Mouse (Mus musculus) CH12F3 (cell line): Measurements from ENCODE around the gene Fxyd3.

ENCODE experiments used
- in situ Hi-C: fragments of 300-500 bp; cut with MboI; formaldehyde crosslinking; loops from 2 replicates; pipeline ENCODE4 v1.14.3; 2020; ENCODE audit warnings: low sequenced_read_pairs

The Fxyd3 gene

GRCm38 (mm10) chr7:31099612-31099982, 23.1 kb upstream of the Fxyd3 start:
- in situ Hi-C loops = loop anchor here (5.0 to 10.0 kb wide), 2 partner anchors 37 to 125 kb away; partner anchors contain the start of genes Fam187b and Lsr

DNA sequence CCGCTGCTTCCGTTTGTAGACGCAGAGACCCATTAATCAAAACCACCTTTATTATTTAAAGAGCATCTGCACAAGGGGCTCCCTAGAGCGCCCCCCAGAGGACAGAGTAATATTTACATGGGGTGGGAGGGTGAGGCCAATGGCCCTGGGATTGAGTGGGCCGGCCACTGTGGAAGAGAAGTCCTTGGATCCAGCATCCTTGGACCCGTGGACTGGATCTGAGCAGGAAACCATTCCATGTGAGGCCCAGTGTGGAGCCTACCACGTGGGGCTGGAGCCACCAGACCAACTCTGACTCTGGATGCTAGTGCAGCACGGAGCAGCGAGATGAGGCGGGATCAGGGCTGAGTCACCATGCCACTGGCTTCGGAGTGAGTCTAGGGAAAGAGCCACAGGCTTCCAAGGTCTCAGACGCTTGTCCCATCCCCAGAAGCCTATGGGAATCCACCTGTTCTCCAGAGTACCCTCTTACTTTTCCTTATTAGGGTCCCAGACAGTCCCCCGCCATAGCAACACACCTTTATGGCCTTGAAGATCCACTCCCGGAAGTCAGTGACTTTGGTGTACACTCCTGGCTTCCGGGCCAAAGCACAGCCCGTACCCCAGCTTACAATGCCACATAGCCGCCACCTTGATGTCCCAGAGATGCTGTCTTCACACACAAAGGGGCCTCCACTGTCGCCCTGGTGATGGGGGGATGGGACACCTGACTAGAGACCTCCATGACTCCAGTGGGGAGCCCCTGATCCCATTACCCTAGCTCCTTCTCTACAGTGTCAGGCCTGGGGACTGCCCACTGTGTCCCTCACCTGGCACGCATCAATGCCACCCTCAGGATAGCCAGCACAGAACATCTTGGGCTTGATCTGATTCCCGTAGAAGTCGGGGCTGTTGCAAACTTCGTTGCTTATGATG, 22.4 kb upstream of the Fxyd3 start:
- in situ Hi-C loops = loop anchor here (5.0 to 10.0 kb wide), 2 partner anchors 37 to 124 kb away; partner anchors contain the start of genes Fam187b and Lsr

DNA sequence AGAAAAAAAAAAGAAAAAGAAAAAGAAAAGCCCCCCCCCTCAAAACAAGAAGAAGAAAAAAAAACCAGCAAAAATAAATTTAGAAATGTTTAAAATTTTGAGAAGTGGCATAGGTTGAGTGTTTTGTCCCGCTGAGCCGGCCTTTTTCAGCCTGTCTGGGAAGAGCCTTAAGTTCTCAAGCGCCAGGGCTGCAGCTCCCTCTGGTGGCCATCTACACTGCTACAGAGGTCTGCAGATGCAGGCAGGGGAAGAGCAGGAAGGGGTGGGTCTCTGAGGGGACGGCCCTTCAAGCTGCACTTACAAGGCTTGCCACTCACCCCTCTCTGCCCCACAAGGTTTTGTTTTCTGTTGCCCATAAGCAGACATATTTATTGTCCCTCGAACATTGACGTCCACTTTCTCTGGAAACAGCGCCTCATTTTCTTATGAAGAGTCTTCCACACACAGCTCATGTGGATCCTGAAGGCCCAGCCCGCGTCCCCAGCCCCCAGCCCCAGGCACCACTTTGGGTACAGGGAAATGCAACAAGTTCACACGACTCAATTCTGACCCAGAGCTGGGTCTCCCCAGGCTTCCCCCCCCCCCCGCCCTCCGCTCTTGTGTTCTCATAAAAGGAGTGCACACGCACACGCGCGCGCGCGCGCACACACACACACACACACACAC, 21.2 kb upstream of the Fxyd3 start:
- in situ Hi-C loops = loop anchor here (5.0 to 10.0 kb wide), 2 partner anchors 35 to 123 kb away; partner anchors contain the start of genes Fam187b and Lsr

- in situ Hi-C loops = loop anchor here (5.0 to 10.0 kb wide), 2 partner anchors 35 to 122 kb away; partner anchors contain the start of genes Fam187b and Lsr
Observed at GRCm38 (mm10) chr7:31096892-31097564, 20.5 kb upstream of the Fxyd3 start.

GRCm38 (mm10) chr7:31094774-31095501, 18.4 kb upstream of the Fxyd3 start:
- in situ Hi-C loops = loop anchor here (5.0 to 10.0 kb wide), 2 partner anchors 33 to 120 kb away; partner anchors contain the start of genes Fam187b and Lsr

GRCm38 (mm10) chr7:31089721-31090120, 13.2 kb upstream of the Fxyd3 start:
- in situ Hi-C loops = loop anchor here (10.0 kb wide), 1 partner anchor 115 kb away; the partner anchor contains the start of genes Fam187b and Lsr

DNA sequence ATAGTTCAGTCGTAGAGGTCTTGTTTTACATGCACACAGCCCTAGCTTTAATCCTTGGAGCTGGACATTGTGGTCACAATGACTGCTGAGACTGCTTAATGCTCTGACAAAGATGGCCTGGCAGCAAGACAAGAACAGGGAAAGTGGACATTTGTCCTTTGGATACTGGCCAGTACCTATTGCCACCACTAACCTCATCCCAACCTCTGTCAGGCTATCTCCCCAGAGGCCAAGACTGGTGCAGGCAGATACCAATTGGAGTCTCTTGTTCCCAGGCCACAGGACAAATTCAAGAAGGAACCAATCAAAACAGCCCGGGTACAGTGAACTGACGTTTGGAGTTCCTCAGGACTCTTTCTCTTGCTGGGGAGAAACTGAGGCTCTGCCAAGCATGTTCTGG, 11.7 kb upstream of the Fxyd3 start:
- in situ Hi-C loops = no loop called here

GRCm38 (mm10) chr7:31087262-31087661, 10.8 kb upstream of the Fxyd3 start:
- in situ Hi-C loops = no loop called here

GRCm38 (mm10) chr7:31086175-31086755, 9.8 kb upstream of the Fxyd3 start:
- in situ Hi-C loops = no loop called here

GRCm38 (mm10) chr7:31085171-31085570, 8.7 kb upstream of the Fxyd3 start:
- in situ Hi-C loops = no loop called here

DNA sequence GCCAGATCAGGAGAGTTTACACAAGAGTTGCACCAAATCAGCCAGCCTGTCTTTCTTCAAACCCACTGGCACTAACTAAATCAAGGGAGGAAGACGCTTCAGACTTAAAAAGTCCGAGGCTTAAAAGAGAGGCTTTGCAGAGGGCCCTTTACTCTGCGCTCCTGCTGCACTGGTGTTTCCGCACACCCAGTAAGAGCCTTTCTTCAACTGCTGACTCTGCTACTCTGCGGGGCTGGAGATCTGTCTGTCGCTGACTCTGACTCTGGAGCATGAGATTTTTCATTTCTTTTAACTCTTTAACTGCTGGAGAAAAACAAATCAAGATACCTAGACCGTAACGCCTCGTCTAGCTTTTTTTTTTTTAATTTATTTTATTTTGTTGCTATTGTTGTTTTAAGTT, 7.6 kb upstream of the Fxyd3 start:
- in situ Hi-C loops = no loop called here

- in situ Hi-C loops = no loop called here
Observed at GRCm38 (mm10) chr7:31082831-31083588, 6.5 kb upstream of the Fxyd3 start.

DNA sequence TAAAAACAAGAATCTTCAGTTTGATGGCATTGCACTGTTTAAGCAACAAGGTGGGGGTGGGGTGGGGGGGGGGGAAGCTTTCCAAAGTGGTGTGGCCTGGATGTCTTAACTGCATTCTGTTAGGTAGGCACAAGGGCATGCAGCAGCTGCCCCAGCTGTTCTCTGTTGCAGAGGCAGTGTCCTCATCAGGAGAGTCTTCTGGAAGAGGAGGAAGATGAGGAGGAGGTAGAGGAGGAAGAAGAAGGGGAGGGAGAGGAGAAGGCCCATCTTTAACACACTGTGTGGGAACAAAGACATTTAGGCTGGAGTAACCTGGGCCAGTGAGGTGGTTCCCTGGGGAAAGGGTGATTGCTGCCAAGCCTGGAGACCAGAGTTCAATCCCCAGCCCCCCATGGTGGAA, 5.6 kb upstream of the Fxyd3 start:
- in situ Hi-C loops = no loop called here

DNA sequence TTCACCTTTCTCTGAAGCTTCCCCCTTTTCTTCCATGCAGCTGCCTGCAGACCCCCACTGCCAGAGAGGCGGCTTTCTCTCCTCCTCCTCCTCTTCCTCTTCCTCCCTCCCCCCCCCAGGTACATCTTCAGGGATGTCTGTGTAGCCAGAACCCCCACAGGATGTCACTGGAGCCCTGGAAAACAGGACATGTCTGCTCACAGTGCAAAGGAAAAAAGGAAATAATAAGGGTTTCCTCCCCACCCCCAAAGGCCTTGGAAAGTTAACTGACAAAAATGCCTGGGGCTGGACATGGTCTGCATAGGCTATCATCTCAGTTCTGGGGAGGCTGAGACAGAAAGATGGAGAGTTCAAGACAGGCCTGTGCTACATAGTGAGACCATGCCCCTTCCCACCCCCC, 4.6 kb upstream of the Fxyd3 start:
- in situ Hi-C loops = no loop called here

- in situ Hi-C loops = no loop called here
Observed at GRCm38 (mm10) chr7:31080611-31081010, 4.1 kb upstream of the Fxyd3 start.

GRCm38 (mm10) chr7:31079670-31080069, 3.2 kb upstream of the Fxyd3 start:
- in situ Hi-C loops = no loop called here

DNA sequence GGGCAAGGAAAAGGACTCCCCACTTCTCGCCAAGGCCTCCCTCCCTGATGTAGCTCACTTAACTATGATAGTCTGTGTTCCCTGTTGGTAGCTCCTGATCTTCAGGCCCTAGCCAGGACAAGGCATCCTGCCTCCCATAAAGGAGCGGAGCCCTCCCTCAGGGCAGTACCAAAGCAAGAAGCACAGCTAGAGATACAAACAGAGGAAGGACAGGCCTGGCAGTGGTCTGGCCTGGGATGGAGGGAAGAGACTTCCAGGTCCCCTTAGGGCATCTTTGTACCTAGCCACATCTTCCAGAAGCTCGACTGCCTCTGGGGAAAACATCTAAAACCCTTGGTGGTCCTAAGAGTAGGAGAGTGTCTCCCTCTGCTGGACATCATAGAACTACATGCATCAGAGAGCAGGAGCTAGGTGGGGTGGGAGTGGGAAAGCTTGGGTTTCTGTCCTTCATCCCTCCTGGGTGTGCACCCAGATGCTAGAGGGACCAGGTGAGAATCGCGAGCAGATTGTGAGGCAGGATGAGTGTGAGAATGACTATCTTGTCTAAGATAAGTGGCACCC, 1.5 kb upstream of the Fxyd3 start:
- in situ Hi-C loops = no loop called here

GRCm38 (mm10) chr7:31077470-31077869, 966 bp upstream of the Fxyd3 start:
- in situ Hi-C loops = no loop called here

DNA sequence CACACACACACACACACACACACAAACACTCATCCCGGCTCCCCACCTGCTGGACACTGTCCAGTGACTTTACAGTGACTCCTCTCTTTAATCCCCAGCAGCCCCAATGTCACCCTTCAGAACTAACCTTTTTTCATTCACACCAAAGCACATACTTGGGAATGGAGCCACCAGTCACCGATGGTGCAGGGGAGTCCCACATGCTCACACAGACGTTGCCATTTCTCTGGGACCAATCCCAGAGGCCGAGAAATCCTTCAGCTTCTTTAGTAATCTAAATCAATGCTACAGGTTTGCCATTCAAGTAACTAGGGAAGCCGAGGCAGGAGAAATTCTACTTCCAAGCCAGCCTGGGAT, 1.8 kb downstream of the Fxyd3 start:
- in situ Hi-C loops = no loop called here
